Mouse (Mus musculus): Measurements from ENCODE around the gene Trip6. TPM values are rescaled to one million over a fixed set of nuclear protein-coding genes. Genes with fewer than 3 reads are reported as not detected.

The Trip6 gene
- total RNA-seq (2023) = 5.1 to 7.4 TPM (median 6.9 TPM) in 4 replicates

GRCm38 (mm10) chr5:137314193-137315083 is at the start of gene Trip6:
Trip6 (minus strand) TSS chr5:137314404.

GRCm38 (mm10) chr5:137349384-137350204 is 35.4 kb upstream of the Trip6 start, which contains the start of gene Ephb4:
Ephb4 (plus strand) TSS chr5:137350109.

DNA sequence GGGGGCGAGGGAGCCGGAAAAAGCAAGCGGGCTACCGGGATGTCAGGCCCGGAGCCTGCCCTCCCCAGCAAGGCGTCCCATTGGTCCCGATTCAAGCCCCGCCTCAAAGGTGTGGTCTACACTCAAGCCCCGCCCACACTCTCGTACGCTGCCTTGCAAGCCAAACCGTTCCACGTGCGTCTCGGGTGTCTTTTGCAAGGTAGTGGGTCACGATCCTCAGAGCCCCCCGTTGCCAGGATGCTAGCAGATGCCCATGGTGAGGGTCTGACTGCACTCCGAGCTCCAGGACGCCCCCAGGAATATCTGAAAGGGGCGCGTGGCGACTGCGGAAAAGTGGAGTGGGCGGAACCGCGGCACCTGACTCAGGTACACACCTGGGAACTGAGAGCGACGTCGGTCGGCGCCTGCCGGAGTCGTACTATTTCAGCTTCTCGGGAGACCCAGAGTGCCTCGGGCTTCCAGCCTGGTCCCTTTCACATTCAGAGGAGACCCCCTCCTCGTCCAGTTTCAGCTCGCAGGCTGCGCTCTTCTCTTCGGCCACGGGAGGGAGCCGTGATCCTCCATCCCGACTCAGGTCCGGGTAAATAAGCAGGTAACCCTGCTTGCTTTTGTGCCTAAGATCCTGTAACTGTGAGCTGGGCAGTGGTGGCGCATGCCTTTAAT is 19.4 kb upstream of the Trip6 start, which contains the start of gene Slc12a9:
Slc12a9 (minus strand) TSS at position 86 of the 663 bp plus-strand sequence.

GRCm38 (mm10) chr5:137307071-137307912 is 6.9 kb downstream of the Trip6 start, which contains the start of gene Srrt:
Srrt (minus strand) TSS chr5:137307674.

GRCm38 (mm10) chr5:137293839-137294743 is 20.1 kb downstream of the Trip6 start, which contains the start of gene Ufsp1:
Ufsp1 (plus strand) TSS chr5:137294629.

GRCm38 (mm10) chr5:137287032-137287952 is 26.9 kb downstream of the Trip6 start, which contains the start of gene Ache:
Ache (plus strand) TSS chr5:137287519.

Other genes with a start within 250 kb of the Trip6 start
- gene Serpine1, start 242.1 kb downstream of the Trip6 start, total RNA-seq (2023) = not detected in 4 replicates
- 63.7 to 73.2 TPM (median 68.4 TPM) in 4 replicates for gene Trim56, start 198.2 kb downstream of the Trip6 start, total RNA-seq (2023)
- gene Muc3, start 165.1 kb downstream of the Trip6 start, total RNA-seq (2023) = not detected in 4 replicates
- gene Muc3a, start 102.0 kb downstream of the Trip6 start, total RNA-seq (2023) = 10.4 to 17.8 TPM (median 14.5 TPM) in 4 replicates
- 0.43 to 0.98 TPM (median 0.74 TPM) in 4 replicates for gene Ache, start 26.9 kb downstream of the Trip6 start, total RNA-seq (2023)
- gene Ufsp1, start 19.8 kb downstream of the Trip6 start, total RNA-seq (2023) = 0.58 to 2.3 TPM (median 1.7 TPM) in 4 replicates
- gene Srrt, start 6.7 kb downstream of the Trip6 start, total RNA-seq (2023) = 398 to 449 TPM (median 433 TPM) in 4 replicates
- 19.9 to 27.0 TPM (median 21.0 TPM) in 4 replicates for gene Slc12a9, start 19.2 kb upstream of the Trip6 start, total RNA-seq (2023)
- gene Ephb4, start 35.7 kb upstream of the Trip6 start, total RNA-seq (2023) = not detected in 4 replicates
- gene Zan, start 162.7 kb upstream of the Trip6 start, total RNA-seq (2023) = not detected in 4 replicates
- 31.5 to 37.5 TPM (median 32.2 TPM) in 4 replicates for gene Pop7, start 188.1 kb upstream of the Trip6 start, total RNA-seq (2023)
- gene Gigyf1, start 204.1 kb upstream of the Trip6 start, total RNA-seq (2023) = 102 to 122 TPM (median 107 TPM) in 4 replicates
- gene Epo, start 218.8 kb upstream of the Trip6 start, total RNA-seq (2023) = not detected in 4 replicates
- 376 to 402 TPM (median 387 TPM) in 4 replicates for gene Gnb2, start 219.1 kb upstream of the Trip6 start, total RNA-seq (2023)
- not detected in 4 replicates for gene Actl6b, start 239.1 kb upstream of the Trip6 start, total RNA-seq (2023)